Mouse (Mus musculus): ENCODE results near the gene Glb1l2.

- no peak for TF ChIP-seq CTCF (IDR thresholded peaks at IDR 0.05; ENCODE audit: borderline replicate concordance, insufficient read depth, low read length)
- no peak for TF ChIP-seq POLR2A (IDR thresholded peaks at IDR 0.05; ENCODE audit: low read depth, low read length)
Observed at GRCm38 (mm10) chr9:26721771-26722170, 84.5 kb downstream of the Glb1l2 start.

Measured in embryonic fibroblast, embryonic 13.5 days (primary cell).